Mouse (Mus musculus) adrenal gland (tissue): ENCODE results near the gene Adamtsl4.
"Not testable (repeated sequence)": the region's sequence is repeated elsewhere in the genome, so short reads cannot be mapped to it uniquely, and the experiment has no call there.

Source experiments
- intact Hi-C: fragments of 180-260 bp; cut with DNase I; formaldehyde crosslinking; loops from one replicate; pipeline ENCODE4 v1.15.1; 2025

The Adamtsl4 gene

DNA sequence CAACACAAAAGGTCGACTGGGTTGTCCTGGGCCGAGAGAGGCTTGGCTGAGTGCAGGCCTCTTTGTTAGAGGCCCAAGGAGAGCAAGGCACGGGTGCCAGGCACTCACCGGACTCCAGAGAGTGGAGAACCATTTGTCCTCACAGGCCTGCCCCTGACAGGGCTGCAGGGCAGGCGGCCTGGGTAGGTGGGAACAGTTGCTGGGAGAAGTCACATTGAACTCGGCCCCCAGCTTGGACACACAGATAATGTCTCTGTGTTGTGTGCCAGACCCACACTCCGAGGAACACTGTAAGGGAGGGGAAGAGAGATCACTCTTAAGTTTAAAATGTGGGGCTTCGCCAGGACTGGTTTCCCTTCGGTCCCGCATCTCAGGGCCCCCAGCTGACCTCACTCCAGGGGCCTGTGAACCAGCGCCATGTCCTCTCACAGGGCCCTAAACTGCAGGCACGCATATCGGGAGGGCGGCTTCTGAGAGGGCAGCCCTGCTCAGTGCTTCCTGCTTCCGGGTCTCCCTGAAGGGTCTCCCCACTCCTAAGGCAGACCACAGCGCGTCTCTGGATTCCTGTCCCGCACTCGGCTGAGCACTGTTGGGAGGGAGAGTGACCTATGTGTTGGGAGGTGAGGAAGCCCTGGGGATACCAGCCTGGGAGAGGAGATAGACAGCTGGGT lies 10.2 kb downstream of the Adamtsl4 start:
- intact Hi-C loops: loop anchor here (5.0 kb wide), 2 partner anchors 45 to 80 kb away; no protein-coding TSS in a partner anchor

GRCm38 (mm10) chr3:95676745-95677419 lies 10.8 kb downstream of the Adamtsl4 start:
- intact Hi-C loops: loop anchor here (5.0 kb wide), 2 partner anchors 45 to 80 kb away; no protein-coding TSS in a partner anchor

- intact Hi-C loops: loop anchor here (2.0 to 5.0 kb wide), 3 partner anchors 17 to 82 kb away; partner anchors contain the start of gene Mcl1
These were observed 12.2 kb downstream of the Adamtsl4 start for GRCm38 (mm10) chr3:95675301-95676092.

DNA sequence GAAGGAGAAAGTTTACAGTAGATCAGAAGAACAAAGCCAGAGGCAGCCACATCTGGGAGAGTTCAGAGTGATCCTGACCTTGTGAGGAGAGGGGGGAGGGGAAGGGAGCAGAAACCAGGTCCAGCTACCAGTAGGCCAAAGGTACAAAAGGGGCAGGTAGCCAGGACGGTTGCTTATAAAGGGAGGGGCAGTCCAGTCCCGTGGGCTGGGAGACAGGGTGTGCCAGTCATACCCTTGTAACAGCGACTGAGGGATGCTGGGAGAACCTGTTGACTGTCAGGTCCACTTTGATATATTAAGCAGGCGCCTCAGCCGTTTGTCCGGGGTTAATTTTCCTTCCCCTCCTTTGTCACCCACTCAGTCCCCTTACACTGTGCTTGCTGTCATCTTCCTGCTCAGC lies 12.9 kb downstream of the Adamtsl4 start:
- intact Hi-C loops: loop anchor here (2.0 to 5.0 kb wide), 3 partner anchors 16 to 82 kb away; partner anchors contain the start of gene Mcl1

GRCm38 (mm10) chr3:95674236-95674635 lies 13.5 kb downstream of the Adamtsl4 start:
- intact Hi-C loops: loop anchor here (2.0 kb wide), 1 partner anchor 15 kb away; the partner anchor contains the start of gene Mcl1

DNA sequence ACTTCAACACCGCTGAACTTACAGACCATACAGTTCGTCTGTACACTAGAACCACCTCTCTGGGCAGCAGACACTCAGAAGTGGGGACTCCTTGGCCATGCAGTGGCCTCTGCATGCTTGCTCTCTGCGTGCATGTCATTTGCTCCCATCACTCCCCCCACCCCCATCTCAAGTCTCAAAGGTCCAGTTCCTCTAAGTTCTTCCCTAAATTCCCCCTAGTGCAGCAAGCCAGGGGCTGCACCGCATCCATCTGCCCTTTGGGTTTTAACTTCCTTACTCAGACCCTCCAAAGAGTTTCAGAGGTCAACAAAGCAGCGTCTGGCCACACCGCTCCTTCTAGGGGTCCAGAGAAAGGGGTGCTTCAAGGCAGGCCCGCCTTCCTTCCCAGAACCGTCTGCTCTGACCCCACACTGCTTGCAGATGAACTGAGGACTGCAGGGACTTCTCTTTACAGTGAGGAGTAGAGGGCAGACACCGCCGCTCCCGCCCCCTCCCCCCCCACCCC lies 14.0 kb downstream of the Adamtsl4 start:
- intact Hi-C loops: loop anchor here (2.0 kb wide), 1 partner anchor 15 kb away; the partner anchor contains the start of gene Mcl1

DNA sequence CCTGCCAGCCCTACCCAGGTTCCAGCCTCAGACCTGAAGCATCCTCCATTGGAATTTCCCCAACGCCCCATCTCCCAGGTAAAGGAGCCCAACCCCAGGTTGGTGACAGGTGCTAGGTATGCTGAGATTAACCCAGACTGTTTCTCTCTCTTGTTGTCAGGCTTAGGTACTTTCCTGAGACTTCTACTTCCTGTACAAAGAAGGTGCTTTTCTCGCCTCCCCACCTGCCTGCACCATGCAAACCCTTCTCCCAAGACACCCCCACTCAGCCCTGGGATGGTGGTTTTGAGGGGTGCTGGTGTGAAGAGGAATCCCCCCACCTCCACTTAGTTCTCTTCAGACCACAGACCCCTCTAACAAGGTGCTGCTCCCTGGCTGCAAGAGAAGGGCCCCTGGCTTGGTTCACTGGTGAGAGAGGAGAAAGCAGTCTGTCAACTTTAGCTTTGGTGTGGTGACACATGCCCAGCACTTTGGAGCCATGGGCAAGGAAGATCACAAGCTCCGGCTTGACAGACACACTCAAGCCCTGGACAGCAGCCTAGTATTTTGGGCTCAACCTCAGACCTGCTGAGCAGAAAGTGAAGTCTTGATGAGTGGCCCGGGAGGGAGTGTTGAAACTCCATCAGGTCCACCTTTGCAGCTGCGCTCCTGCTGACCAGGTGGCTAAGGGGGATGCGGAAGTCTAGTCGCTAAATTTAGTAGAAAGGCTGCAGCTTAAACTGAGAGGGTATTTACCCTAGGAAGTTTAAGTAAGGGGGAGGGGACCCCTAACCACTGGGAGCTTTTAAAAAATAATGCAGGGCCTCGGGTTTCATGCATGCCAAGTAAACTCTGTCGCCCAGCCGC lies 14.6 kb downstream of the Adamtsl4 start:
- intact Hi-C loops: no loop called here

DNA sequence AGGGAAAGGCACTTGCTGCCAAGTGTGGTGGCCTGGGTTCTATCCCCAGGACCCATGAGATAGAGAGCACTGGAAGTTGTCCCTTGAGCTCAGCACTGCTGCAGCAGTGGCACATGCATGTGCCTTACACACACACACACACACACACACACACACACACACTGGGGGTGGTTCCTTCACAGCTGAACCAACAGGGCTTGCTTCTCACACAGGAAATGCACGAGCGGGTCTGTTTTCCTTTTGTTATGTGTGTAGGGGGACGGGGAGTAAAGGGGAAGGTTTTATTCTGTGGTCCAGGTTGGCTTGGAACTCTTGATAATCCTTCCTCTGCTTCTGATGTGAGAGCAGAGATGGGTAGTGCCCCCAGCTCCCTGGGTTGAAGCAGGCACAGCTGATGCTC lies 15.3 kb downstream of the Adamtsl4 start:
- intact Hi-C loops: no loop called here

- intact Hi-C loops: no loop called here
These were observed 16.5 kb downstream of the Adamtsl4 start for GRCm38 (mm10) chr3:95671201-95671600.

DNA sequence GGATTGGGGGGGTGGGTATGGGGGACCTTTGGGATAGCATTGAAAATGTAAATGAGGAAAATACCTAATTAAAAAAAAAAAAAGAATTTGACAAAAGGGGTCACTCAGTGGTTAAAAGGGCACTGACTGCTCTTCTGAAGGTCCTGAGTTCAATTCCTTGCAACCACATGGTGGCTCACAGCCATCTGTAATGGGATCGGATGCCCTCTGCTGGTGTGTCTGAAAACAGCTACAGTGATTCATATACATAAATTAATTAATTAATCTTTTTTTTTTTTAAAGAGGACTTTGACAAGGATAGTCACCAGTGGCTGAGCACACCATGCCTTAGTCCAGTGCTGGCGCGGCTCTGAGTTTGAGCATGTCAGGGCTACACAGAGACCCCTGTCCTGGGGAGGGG lies 17.3 kb downstream of the Adamtsl4 start:
- intact Hi-C loops: not testable (repeated sequence)

- intact Hi-C loops: no loop called here
These were observed 18.4 kb downstream of the Adamtsl4 start for GRCm38 (mm10) chr3:95669309-95669665.

- intact Hi-C loops: no loop called here
These were observed 19.0 kb downstream of the Adamtsl4 start for GRCm38 (mm10) chr3:95668589-95669308.

DNA sequence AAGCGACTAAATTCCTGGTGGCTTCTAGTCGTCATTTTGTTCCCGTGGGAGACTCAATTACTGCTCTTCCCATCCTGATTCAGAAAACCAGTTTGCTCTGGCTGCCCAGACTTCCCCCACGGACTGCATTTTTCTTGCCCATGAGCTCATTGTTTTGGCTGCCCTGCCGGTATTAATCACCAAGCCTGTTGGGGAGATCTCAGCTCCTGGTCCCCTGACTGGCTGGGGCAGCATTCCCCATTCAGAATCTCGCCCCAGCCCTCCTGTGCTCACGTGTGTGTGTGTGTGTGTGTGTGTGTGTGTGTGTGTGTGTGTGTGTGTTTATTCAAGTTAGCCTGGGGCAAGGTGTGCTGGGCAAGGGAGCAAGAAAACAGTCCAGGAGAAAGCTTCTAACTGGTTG lies 19.7 kb downstream of the Adamtsl4 start:
- intact Hi-C loops: no loop called here

- intact Hi-C loops: no loop called here
These were observed 20.2 kb downstream of the Adamtsl4 start for GRCm38 (mm10) chr3:95667521-95667920.

DNA sequence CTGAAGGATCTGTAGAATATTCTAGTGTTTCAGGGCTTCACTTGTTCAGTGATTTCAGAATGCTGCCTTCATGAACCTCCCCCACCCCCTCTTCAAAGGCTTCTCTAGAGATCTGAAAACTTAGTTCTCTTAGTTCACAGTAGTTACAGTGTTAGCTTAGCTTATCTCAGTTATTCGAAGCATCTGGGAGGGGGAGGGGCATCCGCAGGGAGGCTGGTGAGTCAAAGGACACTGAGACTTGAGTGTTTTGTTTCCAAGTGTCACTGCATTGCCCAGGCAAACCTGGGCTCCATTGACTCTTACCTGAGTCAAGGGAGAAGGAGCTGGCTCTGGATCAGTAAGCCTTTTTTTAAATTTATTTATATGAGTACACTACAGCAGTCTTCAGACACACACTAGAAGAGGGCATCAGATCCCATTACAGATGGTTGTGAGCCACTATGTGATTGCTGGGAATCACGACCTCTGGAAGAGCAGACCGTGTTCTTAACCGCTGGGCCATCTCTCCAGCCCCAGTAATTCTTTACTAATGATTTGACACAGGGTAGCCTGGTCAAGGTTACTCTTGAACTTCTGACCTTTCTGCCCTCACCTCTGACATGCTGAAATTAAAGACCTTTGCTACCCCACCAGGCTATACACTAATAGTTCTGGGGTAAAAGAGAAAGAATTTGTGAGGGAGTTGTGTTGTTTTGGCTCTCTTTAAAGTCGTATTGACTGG lies 21.4 kb downstream of the Adamtsl4 start:
- intact Hi-C loops: no loop called here

GRCm38 (mm10) chr3:95664940-95665352 lies 22.8 kb downstream of the Adamtsl4 start:
- intact Hi-C loops: no loop called here

DNA sequence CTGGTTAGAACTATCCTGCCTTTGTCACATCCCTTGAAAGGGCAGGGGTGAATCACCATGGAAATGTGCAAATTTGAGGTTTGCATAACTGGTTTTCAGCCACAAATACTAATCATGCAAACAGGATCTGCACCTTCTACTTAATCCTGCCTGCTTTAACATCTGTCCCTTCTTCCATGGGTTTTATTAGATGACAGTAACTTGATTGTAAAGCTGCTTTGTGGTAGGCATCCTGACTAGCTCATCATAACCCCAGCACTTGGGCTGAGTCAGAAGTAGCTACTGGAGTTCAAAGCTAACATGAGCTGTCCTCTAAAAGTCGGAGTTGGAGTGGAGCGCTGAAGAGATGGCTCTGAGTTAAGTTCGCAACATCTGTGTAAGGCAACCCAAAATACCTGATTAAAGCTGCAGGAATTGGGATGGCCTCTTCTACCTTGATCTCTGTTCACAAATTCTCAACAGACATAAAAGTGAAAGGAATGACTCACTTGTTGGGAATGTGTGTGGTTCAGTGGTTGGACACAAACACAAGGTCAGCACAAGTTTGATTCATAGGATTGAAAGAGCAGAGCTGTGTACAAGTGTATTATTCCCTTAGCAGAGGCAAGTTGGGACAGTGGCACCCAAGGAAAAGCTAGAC lies 23.6 kb downstream of the Adamtsl4 start:
- intact Hi-C loops: no loop called here

- intact Hi-C loops: no loop called here
These were observed 24.2 kb downstream of the Adamtsl4 start for GRCm38 (mm10) chr3:95663486-95663885.
